Mouse (Mus musculus): ENCODE measurements around the gene Cpa2. TPM values are rescaled to one million over a fixed set of nuclear protein-coding genes. Genes with fewer than 3 reads are reported as not detected.

Gene Cpa2
- polyA plus RNA-seq, 1 experiment from 2014 or later, result 2.7 TPM

DNA sequence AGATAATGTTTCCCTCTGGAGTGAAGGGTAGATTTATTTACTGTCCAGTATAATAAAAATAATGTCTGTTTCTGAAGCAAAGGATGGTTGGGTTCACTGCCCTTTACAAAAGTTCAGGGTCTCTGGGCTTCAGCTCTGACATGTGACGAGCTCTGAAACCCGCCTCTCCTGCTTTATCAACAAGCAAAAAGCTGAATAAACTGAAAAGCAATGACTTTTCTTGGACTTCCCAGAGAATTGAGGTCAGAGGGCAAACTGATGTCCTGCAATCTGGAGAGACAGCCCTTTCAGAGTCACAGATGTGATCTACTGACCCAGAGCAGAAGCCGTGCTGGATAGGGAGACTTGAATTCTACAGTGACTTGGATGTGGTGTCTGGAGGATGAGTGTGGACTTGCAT lies 58.7 kb downstream of the Cpa2 start:
- ATAC-seq (no peak), DNase-seq (ENCODE audit: low spot score) (no peak)
- no peak overlapping the region for H3K9ac ChIP-seq (replicated peaks; ENCODE audit: low read depth)
- TF ChIP-seq EP300 (IDR thresholded peaks at IDR 0.05), result no peak
- H3K4me3 ChIP-seq (ENCODE audit: low read depth, low read length), result no peak overlapping the region
- no peak overlapping the region for H3K4me2 ChIP-seq (replicated peaks; ENCODE audit: low read depth, low read length)
- WGBS, result 63% methylated on average over 3 of the region's 3 CpGs
- H3K27ac ChIP-seq (ENCODE audit: low read length), result no peak overlapping the region
- no peaks in the 10 kb centered on the region for H3K27me3 ChIP-seq (replicated peaks; ENCODE audit: insufficient read depth, low read length)
- H3K36me3 ChIP-seq (ENCODE audit: insufficient read depth, low read length), result no peaks in the 10 kb centered on the region
- no peaks in the 10 kb centered on the region for H3K9me3 ChIP-seq (ENCODE audit: low read length)
- H3K4me1 ChIP-seq (ENCODE audit: insufficient read depth, low read depth, low read length), result no peaks in the 10 kb centered on the region

DNA sequence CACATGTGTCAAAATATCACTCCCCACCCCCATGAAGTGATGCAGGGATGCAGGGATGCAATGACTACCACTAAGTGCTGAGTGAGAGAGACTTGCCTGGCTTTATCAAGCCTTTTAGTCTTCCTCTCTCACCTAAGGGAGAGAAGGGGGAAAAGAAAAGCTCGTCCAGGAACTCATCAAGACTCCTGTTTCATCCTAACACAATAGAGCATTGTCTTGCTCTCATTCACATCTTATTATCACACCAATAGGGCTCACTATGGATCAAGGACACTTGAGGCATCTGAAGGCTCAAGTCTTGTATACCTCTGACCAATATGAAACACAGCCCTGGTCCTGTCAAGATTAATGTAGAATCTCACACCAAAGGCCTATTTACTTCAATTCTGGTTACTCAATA lies 59.6 kb downstream of the Cpa2 start:
- no peak for TF ChIP-seq CTCF (IDR thresholded peaks at IDR 0.05)
- no peak for TF ChIP-seq EP300 (IDR thresholded peaks at IDR 0.05)

DNA sequence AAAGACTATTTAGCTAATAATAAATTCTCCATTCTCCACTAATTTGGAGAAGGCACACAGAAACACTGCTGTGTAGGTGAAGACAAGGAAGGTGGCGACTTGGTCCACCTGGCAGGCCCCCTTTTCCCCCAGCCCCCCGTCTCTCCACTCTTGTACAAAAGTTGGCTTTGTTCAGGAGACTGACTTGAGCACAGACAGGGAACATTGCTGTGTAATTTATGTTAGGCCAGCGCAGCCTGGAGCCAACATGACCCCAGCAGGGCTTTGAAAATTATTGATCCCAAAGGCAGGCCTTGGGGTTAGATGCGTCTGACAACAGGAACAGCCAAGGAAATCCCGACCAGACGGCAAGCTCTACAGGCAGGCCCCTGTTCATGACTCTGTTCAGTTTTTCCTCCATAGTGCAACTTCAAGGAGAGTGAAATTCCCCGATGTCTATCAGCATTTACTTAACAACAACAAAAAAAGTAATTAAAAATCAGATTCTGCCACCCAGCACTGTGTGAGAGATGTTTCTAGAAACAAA lies 63.0 kb downstream of the Cpa2 start:
- Histone ChIP-seq H3K4me3 (ENCODE audit: low read depth, low read length) (no peak overlapping the region), H3K36me3 (ENCODE audit: insufficient read depth, low read length) (no peaks in the 10 kb centered on the region), H3K9me3 (ENCODE audit: low read length) (no peaks in the 10 kb centered on the region), H3K4me1 (ENCODE audit: insufficient read depth, low read depth, low read length) (no peaks in the 10 kb centered on the region), H3K9ac (replicated peaks; ENCODE audit: low read depth) (no peak overlapping the region), H3K27me3 (replicated peaks; ENCODE audit: insufficient read depth, low read length) (no peaks in the 10 kb centered on the region), H3K4me2 (replicated peaks; ENCODE audit: low read depth, low read length) (no peak overlapping the region), H3K27ac (ENCODE audit: low read length) (no peak overlapping the region)
- WGBS, result 83% methylated on average over 7 of the region's 7 CpGs
- DNase-seq (ENCODE audit: low spot score), result no peak
- no peak for TF ChIP-seq CTCF (IDR thresholded peaks at IDR 0.05)
- no peak for TF ChIP-seq EP300 (IDR thresholded peaks at IDR 0.05)
- ATAC-seq, result no peak

More for the DNA sequence above, 59.6 kb downstream of the Cpa2 start:
- Histone ChIP-seq H3K9ac (replicated peaks; ENCODE audit: low read depth) (no peak overlapping the region), H3K9me3 (ENCODE audit: low read length) (no peaks in the 10 kb centered on the region), H3K4me1 (ENCODE audit: insufficient read depth, low read depth, low read length) (no peaks in the 10 kb centered on the region), H3K27ac (ENCODE audit: low read length) (no peak overlapping the region), H3K4me2 (replicated peaks; ENCODE audit: low read depth, low read length) (no peak overlapping the region), H3K27me3 (replicated peaks; ENCODE audit: insufficient read depth, low read length) (no peaks in the 10 kb centered on the region), H3K36me3 (ENCODE audit: insufficient read depth, low read length) (no peaks in the 10 kb centered on the region), H3K4me3 (ENCODE audit: low read depth, low read length) (no peak overlapping the region)
- no peak for ATAC-seq
- 89% methylated on average over 1 of the region's 1 CpGs for WGBS
- no peak for DNase-seq (ENCODE audit: low spot score)

- no peak for DNase-seq (ENCODE audit: low spot score)
- H3K36me3 ChIP-seq (ENCODE audit: insufficient read depth, low read length), result no peaks in the 10 kb centered on the region
- no peak for ATAC-seq
- TF ChIP-seq EP300 (IDR thresholded peaks at IDR 0.05) (no peak), CTCF (IDR thresholded peaks at IDR 0.05) (no peak)
- no peak overlapping the region for H3K4me3 ChIP-seq (ENCODE audit: low read depth, low read length)
- no peak overlapping the region for H3K4me2 ChIP-seq (replicated peaks; ENCODE audit: low read depth, low read length)
- no peaks in the 10 kb centered on the region for H3K9me3 ChIP-seq (ENCODE audit: low read length)
- no peak overlapping the region for H3K27ac ChIP-seq (ENCODE audit: low read length)
- H3K27me3 ChIP-seq (replicated peaks; ENCODE audit: insufficient read depth, low read length), result no peaks in the 10 kb centered on the region
- 95% methylated on average over 4 of the region's 4 CpGs for WGBS
- no peaks in the 10 kb centered on the region for H3K4me1 ChIP-seq (ENCODE audit: insufficient read depth, low read depth, low read length)
- H3K9ac ChIP-seq (replicated peaks; ENCODE audit: low read depth), result no peak overlapping the region
Measured at GRCm38 (mm10) chr6:30605111-30605510, 63.7 kb downstream of the Cpa2 start.

- H3K4me1 ChIP-seq (ENCODE audit: insufficient read depth, low read depth, low read length), result no peaks in the 10 kb centered on the region
- ATAC-seq (no peak), DNase-seq (ENCODE audit: low spot score) (no peak)
- WGBS, result 77% methylated on average over 5 of the region's 5 CpGs
- H3K4me2 ChIP-seq (replicated peaks; ENCODE audit: low read depth, low read length), result no peak overlapping the region
- H3K27ac ChIP-seq (ENCODE audit: low read length), result no peak overlapping the region
- no peaks in the 10 kb centered on the region for H3K9me3 ChIP-seq (ENCODE audit: low read length)
- H3K36me3 ChIP-seq (ENCODE audit: insufficient read depth, low read length), result no peaks in the 10 kb centered on the region
- no peak overlapping the region for H3K4me3 ChIP-seq (ENCODE audit: low read depth, low read length)
- no peaks in the 10 kb centered on the region for H3K27me3 ChIP-seq (replicated peaks; ENCODE audit: insufficient read depth, low read length)
- TF ChIP-seq EP300 (IDR thresholded peaks at IDR 0.05) (no peak), CTCF (IDR thresholded peaks at IDR 0.05) (no peak)
- no peak overlapping the region for H3K9ac ChIP-seq (replicated peaks; ENCODE audit: low read depth)
Measured at GRCm38 (mm10) chr6:30605672-30606071, 64.3 kb downstream of the Cpa2 start.

DNA sequence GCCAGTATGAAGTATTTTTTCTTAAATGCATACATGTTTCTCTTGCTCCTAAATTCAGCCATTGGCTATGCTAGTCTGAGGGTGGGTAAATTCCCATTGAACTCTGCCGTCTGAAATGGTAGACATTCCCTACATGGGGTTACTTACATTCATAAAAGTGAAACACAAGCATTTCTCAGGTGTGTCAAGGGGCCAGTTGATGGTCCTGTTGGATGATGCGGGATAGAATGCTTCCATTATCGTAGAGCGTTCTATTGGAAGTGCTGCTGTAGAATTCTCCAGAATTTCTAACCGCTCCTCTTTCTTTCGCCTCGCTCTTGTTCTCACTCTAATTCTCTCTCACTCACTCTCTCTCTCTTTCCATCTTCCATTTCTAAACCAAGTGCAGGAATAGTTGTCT lies 69.3 kb downstream of the Cpa2 start, which contains the start of gene Cpa5:
Gene Cpa5, plus strand, starts transcription at position 301 of the 400 bp plus-strand sequence.
- H3K9ac ChIP-seq (replicated peaks; ENCODE audit: low read depth), result no peak within 1 kb of the TSS
- no peaks in the 10 kb centered on the region for H3K4me1 ChIP-seq (ENCODE audit: insufficient read depth, low read depth, low read length)
- no peak for TF ChIP-seq CTCF (IDR thresholded peaks at IDR 0.05)
- TF ChIP-seq EP300 (IDR thresholded peaks at IDR 0.05), result no peak
- DNase-seq (ENCODE audit: low spot score) (no peak), ATAC-seq (no peak)
- no peaks in the 10 kb centered on the region for H3K9me3 ChIP-seq (ENCODE audit: low read length)
- no peak within 1 kb of the TSS for H3K27ac ChIP-seq (ENCODE audit: low read length)
- H3K36me3 ChIP-seq (ENCODE audit: insufficient read depth, low read length), result no peaks in the 10 kb centered on the region
- H3K27me3 ChIP-seq (replicated peaks; ENCODE audit: insufficient read depth, low read length), result no peaks in the 10 kb centered on the region
- no peak within 1 kb of the TSS for H3K4me3 ChIP-seq (ENCODE audit: low read depth, low read length)
- no peak within 1 kb of the TSS for H3K4me2 ChIP-seq (replicated peaks; ENCODE audit: low read depth, low read length)
- 95% methylated on average over 7 of the region's 7 CpGs for WGBS

GRCm38 (mm10) chr6:30611212-30611611 lies 69.8 kb downstream of the Cpa2 start:
- no peak overlapping the region for H3K27ac ChIP-seq (ENCODE audit: low read length)
- DNase-seq (ENCODE audit: low spot score) (no peak), ATAC-seq (no peak)
- H3K9ac ChIP-seq (replicated peaks; ENCODE audit: low read depth), result no peak overlapping the region
- 83% methylated on average over 5 of the region's 5 CpGs for WGBS
- H3K27me3 ChIP-seq (replicated peaks; ENCODE audit: insufficient read depth, low read length), result no peaks in the 10 kb centered on the region
- no peaks in the 10 kb centered on the region for H3K9me3 ChIP-seq (ENCODE audit: low read length)
- H3K4me2 ChIP-seq (replicated peaks; ENCODE audit: low read depth, low read length), result no peak overlapping the region
- TF ChIP-seq CTCF (IDR thresholded peaks at IDR 0.05) (no peak), EP300 (IDR thresholded peaks at IDR 0.05) (no peak)
- no peaks in the 10 kb centered on the region for H3K4me1 ChIP-seq (ENCODE audit: insufficient read depth, low read depth, low read length)
- H3K4me3 ChIP-seq (ENCODE audit: low read depth, low read length), result no peak overlapping the region
- H3K36me3 ChIP-seq (ENCODE audit: insufficient read depth, low read length), result no peaks in the 10 kb centered on the region

Other genes starting within 250 kb of the Cpa2 start
- 34.5 and 40.3 TPM in 2 replicates for gene Ube2h, start 237.0 kb upstream of the Cpa2 start, polyA plus RNA-seq (2015; fragmentation: Nextera tagmentation; extraction: Ambion mirVana)
- gene Zc3hc1, start 150.6 kb upstream of the Cpa2 start, polyA plus RNA-seq (2015; fragmentation: Nextera tagmentation; extraction: Ambion mirVana), result 22.9 and 23.6 TPM in 2 replicates
- gene Klhdc10, start 139.7 kb upstream of the Cpa2 start, polyA plus RNA-seq (2015; fragmentation: Nextera tagmentation; extraction: Ambion mirVana), result 7.9 and 8.9 TPM in 2 replicates
- 14.6 TPM in 2 replicates for gene Tmem209, start 31.8 kb upstream of the Cpa2 start, polyA plus RNA-seq (2015; fragmentation: Nextera tagmentation; extraction: Ambion mirVana)
- 0.12 TPM in 1 of 2 replicates, not detected in the other for gene Ssmem1, start 31.7 kb upstream of the Cpa2 start, polyA plus RNA-seq (2015; fragmentation: Nextera tagmentation; extraction: Ambion mirVana)
- gene Cpa4, start 26.8 kb downstream of the Cpa2 start, polyA plus RNA-seq (2015; fragmentation: Nextera tagmentation; extraction: Ambion mirVana), result 0.05 and 0.07 TPM in 2 replicates
- not detected in 2 replicates for gene Cpa5, start 69.4 kb downstream of the Cpa2 start, polyA plus RNA-seq (2015; fragmentation: Nextera tagmentation; extraction: Ambion mirVana)
- gene Cpa1, start 97.6 kb downstream of the Cpa2 start, polyA plus RNA-seq (2015; fragmentation: Nextera tagmentation; extraction: Ambion mirVana), result 8.8 and 11.2 TPM in 2 replicates
- gene Cep41, start 152.2 kb downstream of the Cpa2 start, polyA plus RNA-seq (2015; fragmentation: Nextera tagmentation; extraction: Ambion mirVana), result 6.1 and 6.3 TPM in 2 replicates
- 436 and 472 TPM in 2 replicates for gene Mest, start 182.0 kb downstream of the Cpa2 start, polyA plus RNA-seq (2015; fragmentation: Nextera tagmentation; extraction: Ambion mirVana)

Data from lung, postnatal 0 days (tissue).